Mouse (Mus musculus) CH12.LX (cell line): ENCODE data around the gene Pnmal1.

ENCODE experiments used
- BHLHE40 ChIP-seq: IDR thresholded peaks from 2 replicates; pipeline ENCODE4 v1.6.1; 2011; ENCODE audit warnings: mild to moderate bottlenecking, low read depth, low read length, improper control_type of control experiment
- CTCF ChIP-seq, 2 experiments: IDR thresholded peaks in 1 of 2; conservative IDR thresholded peaks in 1 of 2; 2 replicates each; pipeline ENCODE4 v1.5.1; 2011 to 2012; ENCODE audit warnings: low read depth in 2 of 2, low read length in 2 of 2, improper control_type of control experiment in 1 of 2, inconsistent platforms in 1 of 2, mild to moderate bottlenecking in 1 of 2, moderate library complexity in 1 of 2
- MAX ChIP-seq: IDR thresholded peaks from 2 replicates; pipeline ENCODE4 v1.6.1; 2011; ENCODE audit warnings: low read length, improper control_type of control experiment
- MEF2A ChIP-seq: IDR thresholded peaks from 2 replicates; pipeline ENCODE4 v1.6.1; 2014; ENCODE audit warnings: low read depth, mild to moderate bottlenecking, inconsistent platforms, low read length, improper control_type of control experiment, borderline replicate concordance
- POLR2A ChIP-seq: IDR thresholded peaks from 2 replicates; pipeline ENCODE4 v1.6.1; 2011; ENCODE audit warnings: low read depth, mild to moderate bottlenecking, improper control_type of control experiment, low read length
- RCOR1 ChIP-seq: conservative IDR thresholded peaks from 2 replicates; pipeline ENCODE4 v1.6.1; 2012; ENCODE audit warnings: low read depth, mild to moderate bottlenecking, inconsistent platforms, low read length, improper control_type of control experiment
- SIN3A ChIP-seq: IDR thresholded peaks from 2 replicates; pipeline ENCODE4 v1.6.1; 2012; ENCODE audit warnings: low read length, improper control_type of control experiment, inconsistent platforms
- TBP ChIP-seq: conservative IDR thresholded peaks from 2 replicates; pipeline ENCODE4 v1.6.1; 2011; ENCODE audit warnings: low read depth, low read length, improper control_type of control experiment
- TCF12 ChIP-seq: IDR thresholded peaks from 2 replicates; pipeline ENCODE4 v1.6.1; 2014; ENCODE audit warnings: low read depth, mild to moderate bottlenecking, inconsistent platforms, low read length, improper control_type of control experiment
- USF1 ChIP-seq: IDR thresholded peaks from 2 replicates; pipeline ENCODE4 v1.6.1; 2014; ENCODE audit warnings: low read depth, mild to moderate bottlenecking, inconsistent platforms, low read length, improper control_type of control experiment

DNA sequence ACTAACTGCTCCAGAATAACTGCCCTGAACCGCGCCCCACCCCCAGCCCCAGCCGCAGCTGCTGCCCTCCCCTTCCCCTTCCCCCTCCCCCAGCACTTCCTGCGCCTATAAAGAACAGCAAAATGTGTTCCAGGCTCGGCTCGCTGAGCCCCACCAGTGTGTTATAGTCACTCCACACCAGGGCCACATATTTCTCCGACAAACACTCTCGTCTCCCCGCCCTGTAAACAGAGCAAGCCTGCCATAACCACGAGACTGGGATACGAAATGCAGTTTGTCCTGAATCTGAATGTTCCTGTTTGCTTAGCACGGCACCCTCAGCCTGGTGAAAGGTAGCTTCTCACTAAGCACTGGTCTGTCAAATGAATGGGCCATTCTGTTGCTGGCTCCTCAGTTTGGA, 20.9 kb downstream of the Pnmal1 start:
- TF ChIP-seq CTCF (conservative IDR thresholded peaks at IDR 0.05 in 1 of 2, IDR thresholded peaks at IDR 0.05 in 1 of 2; ENCODE audit: low read depth in 2 of 2, low read length in 2 of 2) (no peak), BHLHE40 (no peak), MAX (no peak), POLR2A (no peak), SIN3A (no peak), TBP (no peak), TCF12 (no peak), RCOR1 (no peak), MEF2A (no peak), USF1 (no peak)
